Mouse (Mus musculus) stomach, postnatal 0 days (tissue): ENCODE measurements around the gene Bckdk.

Source experiments
- CTCF ChIP-seq: IDR thresholded peaks from 2 replicates; pipeline ENCODE4 v1.5.1; 2016; ENCODE audit warnings: antibody characterized with exemption, low read depth, mild to moderate bottlenecking, moderate library complexity
- EP300 ChIP-seq: optimal IDR thresholded peaks from 2 replicates; pipeline ENCODE3; 2016; ENCODE audit warnings: antibody characterized with exemption

DNA sequence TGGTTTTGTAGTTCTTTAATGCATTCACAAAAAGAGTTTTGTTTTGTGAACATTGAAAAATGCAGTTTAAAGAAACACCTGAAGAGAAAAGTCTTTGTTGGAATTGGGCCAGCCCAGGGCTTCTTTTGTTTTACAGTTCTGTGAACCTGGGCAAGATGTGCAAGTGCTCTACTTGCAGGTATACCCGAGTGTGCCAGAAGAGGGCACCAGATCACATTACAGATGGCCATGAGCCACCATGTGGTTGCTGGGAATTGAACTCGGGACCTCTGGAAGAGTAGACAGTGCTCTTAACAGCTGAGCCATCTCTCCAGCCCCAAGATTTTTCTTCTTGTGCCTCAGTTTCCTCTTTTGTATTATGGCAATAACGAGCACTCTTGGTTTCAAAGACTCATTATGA is 14.3 kb downstream of the Bckdk start:
- no peak for TF ChIP-seq EP300
- TF ChIP-seq CTCF = peak; percentile 75
